Mouse (Mus musculus) lung, postnatal 10 days (tissue): ENCODE measurements at regions not wholly inside any gene's neighbourhood (a gene's known extent, or its start where the extent isn't known, plus 50 kb on each side); places are given as distances from the start of the nearest gene placed in this dataset.
"Not testable (repeated sequence)": the region's sequence is repeated elsewhere in the genome, so short reads cannot be mapped to it uniquely, and the experiment has no call there.

ENCODE experiments used
- DNase-seq: peaks from one replicate; pipeline ENCODE4 v3.0.0; 2021

- peak; percentile 71 for DNase-seq
Observed at GRCm38 (mm10) chr2:78416574-78417109, 451.3 kb upstream of the Ube2e3 start.

- DNase-seq: no peak
Observed at GRCm38 (mm10) chr2:78412985-78413384, 454.9 kb upstream of the Ube2e3 start.

GRCm38 (mm10) chr2:78403890-78404289, 457.7 kb upstream of the Cwc22 start:
- DNase-seq: no peak

- no peak for DNase-seq
Observed at GRCm38 (mm10) chr2:78399236-78399635, 453.1 kb upstream of the Cwc22 start.

GRCm38 (mm10) chr2:78396924-78397323, 450.7 kb upstream of the Cwc22 start:
- no peak for DNase-seq

GRCm38 (mm10) chr2:78393090-78393489, 446.9 kb upstream of the Cwc22 start:
- DNase-seq: no peak

DNA sequence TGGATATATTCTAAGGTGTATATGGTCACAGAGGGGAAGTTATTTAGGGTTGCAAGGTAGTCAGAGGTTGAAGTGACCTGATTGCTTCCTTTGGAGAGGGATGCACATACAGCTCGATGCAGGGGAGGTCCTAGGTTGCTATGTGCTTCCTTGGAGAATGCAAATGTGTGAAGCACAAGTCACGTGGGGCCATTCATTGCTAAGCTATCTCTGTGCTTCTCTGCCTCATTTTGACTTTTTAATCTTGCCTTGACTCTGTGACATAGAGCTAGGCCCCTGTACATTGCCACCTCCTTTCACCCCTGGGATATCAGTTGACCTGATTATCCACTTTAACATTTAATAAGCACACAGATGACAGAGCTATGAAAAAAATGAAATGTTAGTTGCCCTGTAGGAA, 446.2 kb upstream of the Cwc22 start:
- DNase-seq: no peak

DNA sequence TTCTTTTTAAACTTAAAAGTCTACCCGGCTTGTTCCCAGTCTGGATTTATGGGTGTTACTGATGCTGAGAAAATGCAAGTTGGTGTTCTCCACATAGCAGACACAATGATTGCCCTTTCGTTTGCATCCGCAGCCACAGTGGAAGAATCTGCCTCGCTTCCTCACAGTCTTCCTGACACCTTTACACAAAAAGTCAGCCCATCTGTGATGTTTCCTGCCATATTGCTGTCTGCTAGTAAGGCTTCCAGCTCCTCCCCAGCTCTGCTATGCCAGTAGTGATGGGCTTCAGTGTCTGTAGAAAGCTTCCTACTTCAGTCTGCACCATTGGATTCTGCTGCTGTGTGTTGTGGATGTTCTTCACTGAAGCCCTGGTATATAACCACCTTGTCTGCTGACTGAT, 441.8 kb upstream of the Cwc22 start:
- DNase-seq: no peak

GRCm38 (mm10) chr2:78381234-78381633, 435.1 kb upstream of the Cwc22 start:
- DNase-seq: no peak

- DNase-seq: no peak
Observed at GRCm38 (mm10) chr2:78331736-78332475, 385.7 kb upstream of the Cwc22 start.

- no peak for DNase-seq
Observed at GRCm38 (mm10) chr2:78326091-78326490, 379.9 kb upstream of the Cwc22 start.

DNA sequence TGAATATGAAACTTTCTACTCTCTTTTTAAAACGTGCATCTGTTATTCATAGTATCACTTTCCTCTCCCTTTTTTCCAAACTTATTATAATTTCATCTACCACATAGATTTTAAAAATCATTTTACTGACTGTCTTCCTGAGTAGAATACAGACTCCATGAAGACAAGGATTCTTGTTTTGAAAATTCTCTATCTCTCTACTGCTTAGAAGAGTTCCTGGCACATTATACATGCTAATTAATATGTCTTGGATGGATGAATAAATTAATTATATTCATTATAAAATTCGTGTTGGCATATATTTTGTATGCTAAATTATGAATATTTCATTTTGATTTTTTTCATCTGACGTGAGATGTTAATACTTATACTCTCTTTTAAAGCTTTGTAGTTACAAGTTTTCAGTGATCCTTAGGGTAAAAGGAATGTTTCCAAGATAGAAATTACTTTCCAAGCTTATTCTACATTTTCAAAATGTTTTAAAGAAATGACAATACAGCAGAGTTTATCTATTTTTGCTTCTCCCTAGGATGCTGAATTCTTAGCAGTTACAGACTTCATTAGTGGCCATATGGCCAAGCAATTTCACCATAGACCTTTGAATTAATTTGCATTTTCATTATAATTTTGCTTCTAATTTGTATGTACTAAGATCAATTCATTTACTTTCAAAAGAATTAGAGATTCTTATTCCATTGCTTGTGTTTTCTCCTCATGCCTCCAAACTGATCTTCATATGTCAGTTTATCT, 376.2 kb upstream of the Cwc22 start:
- DNase-seq: no peak

DNA sequence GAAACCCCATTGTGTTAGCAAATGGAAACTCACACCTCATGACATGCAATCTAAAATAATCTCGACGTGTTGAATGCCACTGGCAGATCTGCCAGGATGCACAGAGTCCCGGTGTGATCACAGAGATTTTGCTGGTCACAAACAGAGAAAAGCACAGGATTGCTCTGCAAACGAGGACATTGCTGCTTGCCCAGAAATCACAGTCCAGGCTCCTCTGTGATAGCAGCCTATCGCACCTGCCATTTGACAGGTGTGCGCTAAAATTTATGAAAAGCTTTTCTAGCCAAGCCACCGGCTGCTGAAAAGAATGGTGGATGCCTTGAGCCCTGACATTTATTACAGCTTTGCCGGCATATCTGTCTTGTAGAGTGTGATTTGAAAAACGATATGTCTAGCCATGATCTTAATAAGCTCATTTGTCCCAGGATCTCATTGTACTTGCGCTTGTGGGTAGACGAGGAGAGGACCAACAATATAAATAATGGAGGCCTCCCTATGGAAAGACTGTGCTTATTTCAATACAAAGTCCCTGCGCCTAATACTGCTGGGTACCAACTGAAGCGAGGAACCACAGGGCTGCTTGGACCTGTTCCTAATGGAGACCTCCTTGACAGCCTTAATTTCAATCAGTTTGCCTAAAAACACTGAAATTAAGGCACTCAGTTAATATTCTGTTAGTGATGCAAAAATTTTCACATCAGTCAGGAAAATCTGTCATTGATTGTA, 365.8 kb upstream of the Cwc22 start:
- DNase-seq: no peak

DNA sequence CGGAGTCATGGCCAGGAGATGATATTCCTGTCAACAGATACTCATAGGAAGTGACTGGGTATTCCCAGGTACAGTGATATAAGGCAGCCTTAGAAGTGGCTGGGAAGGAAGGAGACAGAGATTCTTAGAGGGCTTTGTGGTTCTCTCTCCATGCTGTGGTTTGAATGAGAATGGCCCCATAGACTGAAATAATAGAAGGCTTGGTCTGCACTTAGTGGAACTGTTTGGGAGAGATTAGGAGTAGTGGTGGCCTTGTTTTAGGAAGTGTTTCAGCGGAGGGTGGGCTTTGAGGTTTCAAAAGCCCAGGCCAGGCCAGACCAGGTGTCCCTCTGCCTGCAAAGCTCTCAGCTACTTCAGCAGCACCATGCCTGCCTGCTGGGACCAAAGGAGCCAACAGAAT, 363.2 kb upstream of the Cwc22 start:
- DNase-seq: no peak

GRCm38 (mm10) chr2:78306897-78307296, 360.7 kb upstream of the Cwc22 start:
- DNase-seq: no peak

- DNase-seq: no peak
Observed at GRCm38 (mm10) chr2:78291665-78292064, 345.5 kb upstream of the Cwc22 start.

DNA sequence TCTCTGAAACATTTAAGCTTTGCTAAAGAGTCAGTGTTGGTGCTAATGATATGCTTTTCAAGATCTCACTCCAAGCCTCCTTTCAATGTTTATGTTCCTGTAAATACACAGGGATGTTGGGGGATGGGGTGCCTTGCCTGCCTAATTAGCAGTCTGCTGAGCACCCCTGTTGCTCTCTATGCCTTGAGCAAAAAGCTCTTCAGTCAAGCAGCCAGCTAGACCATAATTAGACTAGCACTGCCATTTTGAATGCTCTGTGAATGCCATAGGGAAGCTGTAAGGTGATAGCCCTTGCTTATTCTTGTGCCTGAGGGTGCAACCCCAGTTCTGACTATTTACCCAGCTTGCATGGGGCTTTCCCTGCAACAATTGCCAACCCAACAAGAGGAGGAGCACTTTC, 338.6 kb upstream of the Cwc22 start:
- DNase-seq: no peak

DNA sequence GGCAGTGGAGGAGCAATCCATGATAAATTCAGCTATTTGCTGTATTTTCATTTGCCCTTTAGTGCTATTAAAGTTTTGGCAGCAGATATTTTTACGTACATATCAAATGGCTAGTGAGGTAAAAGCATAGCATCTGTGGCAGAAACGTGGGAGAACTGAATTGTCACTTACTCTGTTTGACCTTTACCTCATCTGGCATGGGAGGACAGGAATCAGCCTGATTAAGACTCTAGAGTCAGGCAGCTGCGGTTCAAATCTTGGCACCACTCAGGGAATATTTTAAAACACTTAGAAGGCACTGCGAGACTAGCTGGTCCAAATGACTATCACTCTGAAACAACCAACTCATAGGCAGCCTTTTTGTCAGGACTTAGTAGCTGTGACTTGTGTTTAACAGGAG, 337.4 kb upstream of the Cwc22 start:
- no peak for DNase-seq

- DNase-seq: not testable (repeated sequence)
Observed at GRCm38 (mm10) chr2:78281846-78282245, 335.7 kb upstream of the Cwc22 start.

GRCm38 (mm10) chr2:78280219-78280915, 334.2 kb upstream of the Cwc22 start:
- no peak for DNase-seq

DNA sequence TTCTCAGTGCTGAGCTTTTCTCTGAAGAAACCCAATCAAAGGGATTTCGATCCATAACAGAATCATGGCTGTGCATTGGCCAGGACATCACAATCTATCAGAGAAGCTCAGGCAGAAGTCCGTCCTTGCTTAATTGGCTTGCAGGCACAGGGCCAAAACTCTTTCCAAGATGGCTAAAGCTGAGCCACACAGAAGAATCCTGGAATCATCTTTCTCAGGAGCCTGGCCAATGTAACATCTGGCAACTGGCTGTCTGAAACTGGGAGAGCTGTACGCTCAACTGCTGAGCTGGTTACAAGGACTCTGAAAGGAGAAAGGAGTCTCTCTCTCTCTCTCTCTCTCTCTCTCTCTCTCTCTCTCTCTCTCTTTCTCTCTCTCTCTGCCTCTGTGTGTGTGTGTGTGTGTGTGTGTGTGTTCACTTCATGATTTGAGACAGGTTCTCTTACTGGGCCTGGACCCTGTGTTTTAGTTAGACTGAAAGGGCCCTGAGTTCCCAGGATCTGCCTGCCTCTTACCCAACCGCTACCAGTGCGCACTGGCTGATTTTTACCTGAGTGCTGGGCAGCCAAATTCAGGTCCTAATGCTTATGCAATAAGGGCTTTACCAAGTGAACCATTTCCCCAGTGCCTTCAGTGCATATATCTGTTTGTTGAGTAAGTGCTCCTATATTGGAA, 333.3 kb upstream of the Cwc22 start:
- peak; percentile 79 for DNase-seq

- DNase-seq: no peak
Observed at GRCm38 (mm10) chr2:78278630-78279029, 332.5 kb upstream of the Cwc22 start.
